Mouse (Mus musculus): ENCODE measurements around the gene Serpina6.
"Not testable (repeated sequence)": the region's sequence is repeated elsewhere in the genome, so short reads cannot be mapped to it uniquely, and the experiment has no call there.

Gene Serpina6

GRCm38 (mm10) chr12:103656848-103657626 lies at the start of gene Serpina6:
Gene Serpina6 (minus strand): TSS chr12:103657212.
- no peak for DNase-seq (ENCODE audit: low read depth)

GRCm38 (mm10) chr12:103706113-103706512 lies 49.1 kb upstream of the Serpina6 start:
- no peak for DNase-seq (ENCODE audit: low read depth)

GRCm38 (mm10) chr12:103705547-103705946 lies 48.5 kb upstream of the Serpina6 start:
- peak; percentile 33 for DNase-seq (ENCODE audit: low read depth)

GRCm38 (mm10) chr12:103700144-103700750 lies 43.2 kb upstream of the Serpina6 start:
- no peak for DNase-seq (ENCODE audit: low read depth)

- DNase-seq (ENCODE audit: low read depth): no peak
These were observed 38.4 kb upstream of the Serpina6 start, which contains the start of gene Serpina1f for GRCm38 (mm10) chr12:103695429-103695828. Gene Serpina1f (minus strand): TSS chr12:103695529.

GRCm38 (mm10) chr12:103688221-103688814 lies 31.3 kb upstream of the Serpina6 start:
- DNase-seq (ENCODE audit: low read depth): no peak

- no peak for DNase-seq (ENCODE audit: low read depth)
These were observed 30.0 kb upstream of the Serpina6 start for GRCm38 (mm10) chr12:103687021-103687420.

GRCm38 (mm10) chr12:103686050-103686449 lies 29.0 kb upstream of the Serpina6 start:
- DNase-seq (ENCODE audit: low read depth): no peak

GRCm38 (mm10) chr12:103685386-103685785 lies 28.4 kb upstream of the Serpina6 start:
- DNase-seq (ENCODE audit: low read depth): no peak

GRCm38 (mm10) chr12:103683775-103684174 lies 26.8 kb upstream of the Serpina6 start:
- no peak for DNase-seq (ENCODE audit: low read depth)

- no peak for DNase-seq (ENCODE audit: low read depth)
These were observed 24.7 kb upstream of the Serpina6 start for GRCm38 (mm10) chr12:103681739-103682138.

GRCm38 (mm10) chr12:103681169-103681568 lies 24.2 kb upstream of the Serpina6 start:
- DNase-seq (ENCODE audit: low read depth): no peak

GRCm38 (mm10) chr12:103679853-103680252 lies 22.8 kb upstream of the Serpina6 start:
- not testable (repeated sequence) for DNase-seq (ENCODE audit: low read depth)

GRCm38 (mm10) chr12:103676039-103676438 lies 19.0 kb upstream of the Serpina6 start, which contains the start of gene Serpina16:
Gene Serpina16 (minus strand): TSS chr12:103676139.
- no peak for DNase-seq (ENCODE audit: low read depth)

GRCm38 (mm10) chr12:103673179-103673578 lies 16.2 kb upstream of the Serpina6 start:
- peak; percentile 74 for DNase-seq (ENCODE audit: low read depth)

- no peak for DNase-seq (ENCODE audit: low read depth)
These were observed 14.5 kb upstream of the Serpina6 start for GRCm38 (mm10) chr12:103671483-103671882.

GRCm38 (mm10) chr12:103670964-103671363 lies 14.0 kb upstream of the Serpina6 start:
- DNase-seq (ENCODE audit: low read depth): no peak

GRCm38 (mm10) chr12:103670344-103670743 lies 13.3 kb upstream of the Serpina6 start:
- no peak for DNase-seq (ENCODE audit: low read depth)

GRCm38 (mm10) chr12:103665286-103665685 lies 8.3 kb upstream of the Serpina6 start:
- DNase-seq (ENCODE audit: low read depth): no peak

GRCm38 (mm10) chr12:103662053-103662452 lies 5.0 kb upstream of the Serpina6 start:
- not testable (repeated sequence) for DNase-seq (ENCODE audit: low read depth)

GRCm38 (mm10) chr12:103660076-103660475 lies 3.1 kb upstream of the Serpina6 start:
- DNase-seq (ENCODE audit: low read depth): no peak

GRCm38 (mm10) chr12:103659171-103659570 lies 2.2 kb upstream of the Serpina6 start:
- DNase-seq (ENCODE audit: low read depth): no peak

- DNase-seq (ENCODE audit: low read depth): no peak
These were observed 979 bp upstream of the Serpina6 start for GRCm38 (mm10) chr12:103657991-103658390.
